Mouse (Mus musculus): ENCODE data around the gene Sod2. TPM values are rescaled to one million over a fixed set of nuclear protein-coding genes. Genes with fewer than 3 reads are reported as not detected.
"Not testable (repeated sequence)": the region's sequence is repeated elsewhere in the genome, so short reads cannot be mapped to it uniquely, and the experiment has no call there.

Sod2 gene
- polyA plus RNA-seq, 1 experiment from 2014 or later, result 138 TPM

DNA sequence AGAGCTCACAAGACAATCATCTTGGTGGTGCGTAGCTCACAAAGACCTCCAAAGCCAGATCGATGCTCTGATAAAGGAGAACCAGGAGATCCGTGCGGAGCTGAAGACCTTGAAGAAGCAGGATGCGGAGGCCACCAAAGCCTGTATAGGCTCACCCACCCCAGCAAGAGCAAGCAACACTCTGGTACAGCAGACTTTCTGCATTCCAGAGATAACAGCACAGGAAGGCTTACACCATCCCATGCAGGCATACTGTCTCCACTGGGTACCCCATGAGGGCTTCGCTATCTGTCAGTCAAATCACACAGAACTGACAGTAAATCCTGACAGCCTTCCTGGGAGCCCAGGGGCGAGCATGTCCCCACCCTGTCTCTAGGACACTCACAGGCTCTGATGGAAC, 56.2 kb downstream of the Sod2 start:
- not testable (repeated sequence) for H3K4me2 ChIP-seq (replicated peaks; ENCODE audit: low read depth); H3K27ac ChIP-seq (ENCODE audit: low read depth, low read length); H3K4me1 ChIP-seq (replicated peaks; ENCODE audit: control insufficient read depth, insufficient read depth, low read length); H3K9me3 ChIP-seq (ENCODE audit: control insufficient read depth); ATAC-seq; H3K27me3 ChIP-seq (replicated peaks; ENCODE audit: control insufficient read depth, insufficient read depth, low read length); H3K4me3 ChIP-seq (ENCODE audit: low read depth, low read length); H3K36me3 ChIP-seq (ENCODE audit: control insufficient read depth, insufficient read depth); H3K9ac ChIP-seq (ENCODE audit: low read depth, low read length)
- 67% methylated on average over 4 of the region's 7 CpGs for WGBS

DNA sequence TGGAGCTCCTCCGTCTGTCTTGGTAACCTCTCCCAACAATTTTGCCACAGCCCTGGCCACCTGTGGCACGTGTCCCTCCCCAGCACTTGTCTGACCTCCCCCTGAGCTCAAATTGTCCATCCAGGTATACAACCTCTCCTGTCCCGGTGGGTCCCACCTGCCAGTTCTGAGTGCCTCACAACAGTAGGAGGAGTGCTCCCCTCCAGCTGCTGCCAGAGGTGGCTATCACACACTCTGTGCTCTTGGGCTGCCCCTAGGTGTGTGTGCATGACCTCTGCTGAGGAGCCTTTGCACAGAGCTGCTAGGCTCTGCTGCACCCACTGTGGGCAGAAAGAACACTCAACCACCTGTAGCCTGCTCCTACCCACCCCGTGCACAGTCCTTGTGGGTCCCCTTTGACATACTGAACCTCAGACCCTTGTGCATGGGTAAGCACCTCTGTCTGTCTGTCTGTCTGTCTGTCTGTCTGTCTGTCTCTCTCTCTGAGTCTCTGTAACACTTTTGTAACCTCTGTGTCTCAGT, 61.3 kb downstream of the Sod2 start:
- not testable (repeated sequence) for H3K36me3 ChIP-seq (ENCODE audit: control insufficient read depth, insufficient read depth); H3K27me3 ChIP-seq (replicated peaks; ENCODE audit: control insufficient read depth, insufficient read depth, low read length); H3K4me2 ChIP-seq (replicated peaks; ENCODE audit: low read depth); H3K4me3 ChIP-seq (ENCODE audit: low read depth, low read length); H3K27ac ChIP-seq (ENCODE audit: low read depth, low read length); ATAC-seq; H3K9ac ChIP-seq (ENCODE audit: low read depth, low read length); H3K4me1 ChIP-seq (replicated peaks; ENCODE audit: control insufficient read depth, insufficient read depth, low read length); H3K9me3 ChIP-seq (ENCODE audit: control insufficient read depth)
- 100% methylated on average over 1 of the region's 4 CpGs for WGBS

DNA sequence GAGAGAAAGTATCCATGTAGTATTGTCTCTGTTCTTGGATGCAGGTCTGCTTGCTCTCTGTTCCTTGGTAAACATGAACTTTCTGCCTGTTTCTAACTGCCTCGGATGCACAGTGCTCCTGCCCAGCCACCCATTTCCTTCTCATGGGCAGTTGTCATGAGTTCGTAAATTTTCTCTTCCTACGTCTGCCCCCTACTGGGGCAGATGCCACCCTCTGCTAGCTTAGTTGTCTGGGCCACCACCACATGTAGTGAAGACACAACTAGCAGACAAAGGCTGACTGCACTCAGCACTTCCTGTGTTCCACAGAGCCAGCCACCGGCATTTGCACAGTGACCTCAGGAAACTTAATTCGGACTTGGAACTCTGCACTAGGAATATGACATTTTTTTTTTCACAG, 62.6 kb downstream of the Sod2 start:
- ATAC-seq; H3K4me3 ChIP-seq (ENCODE audit: low read depth, low read length); H3K9me3 ChIP-seq (ENCODE audit: control insufficient read depth); H3K27me3 ChIP-seq (replicated peaks; ENCODE audit: control insufficient read depth, insufficient read depth, low read length); H3K4me2 ChIP-seq (replicated peaks; ENCODE audit: low read depth); H3K9ac ChIP-seq (ENCODE audit: low read depth, low read length); H3K27ac ChIP-seq (ENCODE audit: low read depth, low read length); H3K36me3 ChIP-seq (ENCODE audit: control insufficient read depth, insufficient read depth); H3K4me1 ChIP-seq (replicated peaks; ENCODE audit: control insufficient read depth, insufficient read depth, low read length): not testable (repeated sequence)
- 55% methylated on average over 3 of the region's 5 CpGs for WGBS

Other genes starting within 250 kb of the Sod2 start
- 25.1 and 28.7 TPM in 2 replicates for gene Igf2r, start 237.2 kb upstream of the Sod2 start, polyA plus RNA-seq (2015; fragmentation: Nextera tagmentation; extraction: Ambion mirVana)
- 0.10 and 0.16 TPM in 2 replicates for gene Mas1, start 138.7 kb upstream of the Sod2 start, polyA plus RNA-seq (2015; fragmentation: Nextera tagmentation; extraction: Ambion mirVana)
- not detected in 2 replicates for gene Mrgprh, start 130.8 kb upstream of the Sod2 start, polyA plus RNA-seq (2015; fragmentation: Nextera tagmentation; extraction: Ambion mirVana)
- 0.48 and 0.54 TPM in 2 replicates for gene Pnldc1, start 96.6 kb upstream of the Sod2 start, polyA plus RNA-seq (2015; fragmentation: Nextera tagmentation; extraction: Ambion mirVana)
- gene Tcp1, start 91.1 kb upstream of the Sod2 start, polyA plus RNA-seq (2015; fragmentation: Nextera tagmentation; extraction: Ambion mirVana), result 143 and 144 TPM in 2 replicates
- 112 and 121 TPM in 2 replicates for gene Mrpl18, start 90.5 kb upstream of the Sod2 start, polyA plus RNA-seq (2015; fragmentation: Nextera tagmentation; extraction: Ambion mirVana)
- 0.18 and 0.51 TPM in 2 replicates for gene Acat3, start 66.2 kb upstream of the Sod2 start, polyA plus RNA-seq (2015; fragmentation: Nextera tagmentation; extraction: Ambion mirVana)
- 62.7 and 69.3 TPM in 2 replicates for gene Acat2, start 46.1 kb upstream of the Sod2 start, polyA plus RNA-seq (2015; fragmentation: Nextera tagmentation; extraction: Ambion mirVana)
- 86.8 and 87.2 TPM in 2 replicates for gene Wtap, start 12.7 kb upstream of the Sod2 start, polyA plus RNA-seq (2015; fragmentation: Nextera tagmentation; extraction: Ambion mirVana)
- 0.13 TPM in 1 of 2 replicates, not detected in the other for gene Gpr31b, start 45.5 kb downstream of the Sod2 start, polyA plus RNA-seq (2015; fragmentation: Nextera tagmentation; extraction: Ambion mirVana)
- 0.07 and 0.10 TPM in 2 replicates for gene Tcp10b, start 54.3 kb downstream of the Sod2 start, polyA plus RNA-seq (2015; fragmentation: Nextera tagmentation; extraction: Ambion mirVana)
- 0.16 and 0.20 TPM in 2 replicates for gene Unc93a, start 125.0 kb downstream of the Sod2 start, polyA plus RNA-seq (2015; fragmentation: Nextera tagmentation; extraction: Ambion mirVana)
- gene Smok2a, start 214.3 kb downstream of the Sod2 start, polyA plus RNA-seq (2015; fragmentation: Nextera tagmentation; extraction: Ambion mirVana), result not detected in 2 replicates
- not detected in 2 replicates for gene Smok2b, start 223.4 kb downstream of the Sod2 start, polyA plus RNA-seq (2015; fragmentation: Nextera tagmentation; extraction: Ambion mirVana)